Mouse (Mus musculus): ENCODE data around the gene Cacna1c. TPM values are rescaled to one million over a fixed set of nuclear protein-coding genes. Genes with fewer than 3 reads are reported as not detected.
A peak's percentile ranks its signal among the peaks of the same experiment; 100 is the strongest.
"Not testable (repeated sequence)": the region's sequence is repeated elsewhere in the genome, so short reads cannot be mapped to it uniquely, and the experiment has no call there.

Cacna1c gene
- polyA plus RNA-seq, 1 experiment from 2014 or later = 31.3 TPM

- WGBS = 92% methylated on average over 3 of the region's 3 CpGs
- Histone ChIP-seq H3K9me3 (no peaks in the 10 kb centered on the region), H3K4me1 (no peaks in the 10 kb centered on the region), H3K27ac (no peak overlapping the region), H3K36me3 (peaks cover 64% of the 10 kb centered on the region), H3K27me3 (ENCODE audit: insufficient read depth, poor library complexity, severe bottlenecking) (no peaks in the 10 kb centered on the region), H3K4me3 (no peak overlapping the region)
- no peak for DNase-seq (ENCODE audit: low spot score)
Observed at GRCm38 (mm10) chr6:118623609-118624008, 572.6 kb downstream of the Cacna1c start.

GRCm38 (mm10) chr6:118621866-118622265, 574.4 kb downstream of the Cacna1c start:
- Histone ChIP-seq H3K27ac (no peak overlapping the region), H3K4me1 (no peaks in the 10 kb centered on the region), H3K4me3 (no peak overlapping the region), H3K9me3 (no peaks in the 10 kb centered on the region), H3K27me3 (ENCODE audit: insufficient read depth, poor library complexity, severe bottlenecking) (no peaks in the 10 kb centered on the region), H3K36me3 (peaks cover 66% of the 10 kb centered on the region)
- no peak for DNase-seq (ENCODE audit: low spot score)
- WGBS = 67% methylated on average over 7 of the region's 7 CpGs

DNA sequence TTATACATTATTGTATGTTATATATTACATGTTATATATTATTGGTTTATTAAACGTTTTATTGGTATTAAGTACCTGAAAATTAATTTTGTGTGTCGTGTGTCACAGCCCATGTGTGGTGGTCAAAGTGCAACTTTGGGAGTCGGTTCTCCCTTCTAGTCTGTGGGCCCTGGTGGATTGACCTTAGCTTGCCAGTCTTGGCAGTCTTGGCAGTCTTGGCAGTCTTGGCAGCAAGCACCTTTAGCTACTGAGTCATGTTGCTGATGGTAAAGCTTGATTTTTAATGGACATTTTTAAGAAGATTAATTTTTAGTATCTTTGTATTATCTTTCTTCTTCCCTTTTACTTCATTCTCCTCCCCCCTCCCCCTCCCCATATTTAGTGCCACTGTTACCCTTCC, 574.8 kb downstream of the Cacna1c start:
- DNase-seq (ENCODE audit: low spot score) = no peak
- Histone ChIP-seq H3K9me3 (no peaks in the 10 kb centered on the region), H3K27ac (no peak overlapping the region), H3K4me1 (no peaks in the 10 kb centered on the region), H3K36me3 (peaks cover 62% of the 10 kb centered on the region), H3K4me3 (no peak overlapping the region), H3K27me3 (ENCODE audit: insufficient read depth, poor library complexity, severe bottlenecking) (no peaks in the 10 kb centered on the region)
- WGBS = 90% methylated on average over 3 of the region's 3 CpGs

GRCm38 (mm10) chr6:118608906-118609305, 587.3 kb downstream of the Cacna1c start:
- H3K4me1 ChIP-seq = no peaks in the 10 kb centered on the region
- DNase-seq (ENCODE audit: low spot score) = no peak
- H3K27ac ChIP-seq = no peak overlapping the region
- WGBS = 80% methylated on average over 6 of the region's 6 CpGs
- no peaks in the 10 kb centered on the region for H3K27me3 ChIP-seq (ENCODE audit: insufficient read depth, poor library complexity, severe bottlenecking)
- no peak overlapping the region for H3K4me3 ChIP-seq
- H3K36me3 ChIP-seq = peaks cover 89% of the 10 kb centered on the region
- no peaks in the 10 kb centered on the region for H3K9me3 ChIP-seq

- 65% methylated on average over 7 of the region's 7 CpGs for WGBS
Observed at GRCm38 (mm10) chr6:118605974-118606373, 590.2 kb downstream of the Cacna1c start.

DNA sequence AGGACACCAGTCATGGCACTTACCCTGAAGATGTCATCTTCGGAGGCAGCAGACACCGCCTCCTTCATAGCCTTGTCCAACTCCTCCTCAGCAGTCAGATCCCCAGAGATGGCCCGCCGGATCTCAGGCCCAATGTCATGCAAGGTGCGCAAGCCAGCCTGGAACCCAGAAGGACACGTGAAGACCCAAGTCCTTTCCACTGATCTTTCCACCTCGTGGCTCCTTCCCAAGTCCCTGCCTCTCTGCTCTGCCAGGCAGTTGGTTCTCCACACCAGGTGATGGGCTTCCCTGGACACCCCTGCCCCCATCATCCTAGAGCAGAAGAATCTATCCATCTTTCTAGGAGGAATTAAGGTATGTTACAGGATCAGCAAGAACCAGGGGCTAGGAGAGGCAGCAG, 592.4 kb downstream of the Cacna1c start:
- WGBS = 90% methylated on average over 7 of the region's 7 CpGs
- Histone ChIP-seq H3K9me3 (no peaks in the 10 kb centered on the region), H3K27ac (no peak overlapping the region), H3K36me3 (peaks cover 88% of the 10 kb centered on the region), H3K4me1 (no peaks in the 10 kb centered on the region), H3K27me3 (ENCODE audit: insufficient read depth, poor library complexity, severe bottlenecking) (no peaks in the 10 kb centered on the region), H3K4me3 (no peak overlapping the region)
- peak; percentile 61 for DNase-seq (ENCODE audit: low spot score)

More at GRCm38 (mm10) chr6:118605974-118606373, 590.2 kb downstream of the Cacna1c start:
- H3K9me3 ChIP-seq = no peaks in the 10 kb centered on the region
- H3K27ac ChIP-seq = no peak overlapping the region
- no peaks in the 10 kb centered on the region for H3K4me1 ChIP-seq
- H3K36me3 ChIP-seq = peaks cover 93% of the 10 kb centered on the region
- H3K4me3 ChIP-seq = no peak overlapping the region
- no peaks in the 10 kb centered on the region for H3K27me3 ChIP-seq (ENCODE audit: insufficient read depth, poor library complexity, severe bottlenecking)
- no peak for DNase-seq (ENCODE audit: low spot score)

DNA sequence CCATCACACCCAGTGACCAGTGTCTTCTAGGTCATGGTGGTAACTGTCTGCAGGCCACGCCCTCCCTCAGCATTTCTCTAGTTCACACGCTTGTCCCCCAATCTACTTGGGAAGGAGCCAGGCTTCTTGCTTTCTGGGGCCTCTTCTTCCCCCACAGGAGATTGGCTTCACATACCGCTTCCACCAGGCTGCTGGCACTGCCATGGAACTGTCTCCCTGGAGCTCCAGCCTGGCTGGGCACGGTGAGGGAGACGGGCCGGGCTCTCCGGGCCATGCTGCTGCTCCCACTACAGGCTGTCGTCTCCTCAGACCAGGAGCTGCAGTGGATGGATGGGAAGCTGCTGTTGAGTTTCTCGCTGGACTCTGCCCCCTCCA, 600.5 kb downstream of the Cacna1c start:
- Histone ChIP-seq H3K9me3 (no peaks in the 10 kb centered on the region), H3K4me1 (peaks cover 9% of the 10 kb centered on the region; the same call in 1 of the 2 replicates), H3K27ac (no peak overlapping the region), H3K27me3 (ENCODE audit: insufficient read depth, poor library complexity, severe bottlenecking) (peaks cover 36% of the 10 kb centered on the region), H3K36me3 (peaks cover 81% of the 10 kb centered on the region), H3K4me3 (no peak overlapping the region)
- DNase-seq (ENCODE audit: low spot score) = no peak
- 73% methylated on average over 9 of the region's 9 CpGs for WGBS

DNA sequence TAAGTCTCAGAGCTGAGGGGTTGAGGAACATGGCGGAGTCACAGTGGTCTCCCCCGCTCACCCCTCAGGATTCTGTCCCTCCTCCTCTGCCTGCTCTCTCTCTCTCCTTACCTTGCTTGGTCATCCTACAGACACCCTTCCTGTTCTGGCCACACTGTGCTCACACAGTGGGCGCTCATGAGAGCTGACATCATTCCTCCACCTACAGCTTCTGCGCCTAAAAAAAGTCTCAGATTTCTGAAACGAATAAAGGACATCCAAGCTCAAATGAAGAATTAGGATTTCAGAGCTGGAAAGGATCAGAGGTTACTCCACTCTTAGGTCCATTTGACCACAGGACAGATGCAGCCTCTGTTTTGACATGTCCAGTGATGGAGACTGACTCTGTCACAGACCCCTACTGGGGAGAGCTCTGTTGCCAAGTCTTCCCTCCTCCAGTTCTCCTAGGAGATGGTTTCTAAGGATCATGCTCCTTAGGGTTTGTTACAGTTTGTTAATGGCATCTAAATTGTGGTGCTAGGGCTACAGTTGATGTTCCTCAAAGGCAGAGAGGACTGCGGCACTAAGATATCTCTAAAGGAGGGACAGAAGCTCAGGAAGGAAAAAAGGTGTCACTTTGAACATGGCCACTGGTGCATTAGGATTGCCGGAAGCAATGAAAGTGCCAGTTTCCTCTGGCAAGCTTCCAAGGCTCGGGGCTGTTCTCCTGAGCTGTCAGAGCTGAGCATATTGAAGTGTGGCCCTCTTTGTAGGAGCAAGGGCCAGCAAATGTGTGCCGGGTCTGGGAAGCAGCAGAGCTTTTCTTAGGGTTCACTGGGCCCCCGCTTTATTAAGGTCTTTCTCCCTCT, 601.2 kb downstream of the Cacna1c start:
- H3K27me3 ChIP-seq (ENCODE audit: insufficient read depth, poor library complexity, severe bottlenecking) = peaks cover 36% of the 10 kb centered on the region
- H3K36me3 ChIP-seq = peaks cover 81% of the 10 kb centered on the region

DNA sequence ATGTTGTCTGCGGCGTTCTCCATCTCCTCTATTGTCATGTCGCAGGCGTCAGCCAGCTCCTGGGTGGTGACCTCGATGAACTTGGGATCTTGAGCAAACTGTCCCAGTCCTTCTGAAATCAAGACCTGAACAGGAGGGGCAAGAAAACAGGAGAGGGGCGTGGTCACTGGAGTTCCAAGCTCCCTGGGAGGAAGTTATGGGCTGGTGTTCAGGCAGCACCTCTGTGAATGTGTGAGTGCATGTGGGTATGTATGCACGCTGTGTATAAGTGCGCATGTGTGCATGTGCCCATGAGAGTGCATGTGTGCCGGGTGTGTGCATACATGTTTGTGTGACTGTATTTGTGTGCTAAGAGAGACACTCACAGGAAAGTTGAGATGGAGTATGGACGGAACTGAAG, 602.1 kb downstream of the Cacna1c start:
- Histone ChIP-seq H3K4me3 (peak overlapping the region; percentile 52), H3K9me3 (no peaks in the 10 kb centered on the region), H3K27ac (no peak overlapping the region; the same call in 1 of the 2 replicates), H3K36me3 (peaks cover 76% of the 10 kb centered on the region), H3K27me3 (ENCODE audit: insufficient read depth, poor library complexity, severe bottlenecking) (peaks cover 36% of the 10 kb centered on the region), H3K4me1 (peaks cover 9% of the 10 kb centered on the region; the same call in 1 of the 2 replicates)
- 41% methylated on average over 10 of the region's 10 CpGs for WGBS
- DNase-seq (ENCODE audit: low spot score) = no peak

More for the DNA sequence above, 601.2 kb downstream of the Cacna1c start:
- Histone ChIP-seq H3K27ac (no peak overlapping the region), H3K9me3 (no peaks in the 10 kb centered on the region), H3K4me1 (peaks cover 9% of the 10 kb centered on the region; the same call in 1 of the 2 replicates), H3K4me3 (no peak overlapping the region)
- no peak for DNase-seq (ENCODE audit: low spot score)
- 76% methylated on average over 10 of the region's 10 CpGs for WGBS

GRCm38 (mm10) chr6:118593377-118594061, 602.7 kb downstream of the Cacna1c start:
- H3K27ac ChIP-seq = peak overlapping the region; percentile 12
- WGBS = 14% methylated on average over 34 of the region's 34 CpGs
- H3K27me3 ChIP-seq (ENCODE audit: insufficient read depth, poor library complexity, severe bottlenecking) = peaks cover 36% of the 10 kb centered on the region
- peak overlapping the region; percentile 52 for H3K4me3 ChIP-seq
- no peak for DNase-seq (ENCODE audit: low spot score)
- peaks cover 70% of the 10 kb centered on the region for H3K36me3 ChIP-seq
- no peaks in the 10 kb centered on the region for H3K9me3 ChIP-seq
- peaks cover 9% of the 10 kb centered on the region; the same call in 1 of the 2 replicates for H3K4me1 ChIP-seq

- Histone ChIP-seq H3K4me3 (peak overlapping the region; percentile 52), H3K4me1 (peaks cover 9% of the 10 kb centered on the region; the same call in 1 of the 2 replicates), H3K27ac (no peak overlapping the region; the same call in 1 of the 2 replicates), H3K36me3 (peaks cover 63% of the 10 kb centered on the region), H3K9me3 (no peaks in the 10 kb centered on the region), H3K27me3 (ENCODE audit: insufficient read depth, poor library complexity, severe bottlenecking) (peaks cover 36% of the 10 kb centered on the region)
- 41% methylated on average over 21 of the region's 21 CpGs for WGBS
- DNase-seq (ENCODE audit: low spot score) = no peak
Observed at GRCm38 (mm10) chr6:118592662-118593376, 603.4 kb downstream of the Cacna1c start.

- DNase-seq (ENCODE audit: low spot score); H3K9me3 ChIP-seq; H3K36me3 ChIP-seq; H3K4me3 ChIP-seq; H3K4me1 ChIP-seq; H3K27me3 ChIP-seq (ENCODE audit: insufficient read depth, poor library complexity, severe bottlenecking); H3K27ac ChIP-seq: not testable (repeated sequence)
- WGBS = 79% methylated on average over 4 of the region's 4 CpGs
Observed at GRCm38 (mm10) chr6:118578741-118579140, 617.5 kb downstream of the Cacna1c start.
